Mouse (Mus musculus) G1E (cell line): Measurements from ENCODE around the gene Gm27029.

Source experiments
- CTCF ChIP-seq: IDR thresholded peaks from 2 replicates; pipeline ENCODE4 v1.5.1; 2012; ENCODE audit warnings: low read depth, low read length, inconsistent platforms, mixed read lengths
- GATA1 ChIP-seq: IDR thresholded peaks from 2 replicates; pipeline ENCODE4 v1.6.1; 2012; ENCODE audit warnings: borderline replicate concordance, low read length, inconsistent platforms, mixed read lengths
- TAL1 ChIP-seq: conservative IDR thresholded peaks from 2 replicates; pipeline ENCODE4 v1.6.1; 2012; ENCODE audit warnings: low read depth, low read length, inconsistent platforms, mixed read lengths

DNA sequence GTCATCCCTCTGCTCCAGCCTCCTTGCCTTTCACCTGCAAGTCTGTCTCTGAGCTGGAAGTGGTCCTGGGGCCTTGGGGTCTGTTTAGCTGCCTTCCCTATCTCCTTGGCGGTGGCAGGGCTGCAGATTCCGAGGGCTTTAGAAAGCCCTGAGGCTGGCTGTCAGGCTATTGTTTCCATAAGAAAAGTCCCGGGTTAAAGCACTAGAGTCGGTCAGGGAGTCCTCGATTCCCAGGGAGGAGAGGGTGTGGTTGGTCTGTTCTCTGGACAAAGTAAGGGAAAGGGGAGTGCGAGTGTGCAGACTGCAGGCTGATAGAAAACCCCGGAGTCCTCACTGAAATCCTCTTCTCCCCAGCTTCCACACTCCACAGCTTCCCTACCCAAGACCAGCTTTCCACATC is 45.6 kb upstream of the Gm27029 start:
- TF ChIP-seq CTCF (no peak), GATA1 (no peak), TAL1 (no peak)
